Mouse (Mus musculus): Measurements from ENCODE around the gene Casq1.

- TF ChIP-seq CTCF (IDR thresholded peaks at IDR 0.05; ENCODE audit: borderline replicate concordance, insufficient read depth, low read length) (peak; percentile 16; the same call in 1 of the 2 replicates), POLR2A (IDR thresholded peaks at IDR 0.05; ENCODE audit: low read depth, low read length) (no peak)
Measured at GRCm38 (mm10) chr1:172243547-172244205, 24.0 kb upstream of the Casq1 start.
